Mouse (Mus musculus): ENCODE measurements around the gene Nat8f5. TPM values are rescaled to one million over a fixed set of nuclear protein-coding genes. Genes with fewer than 3 reads are reported as not detected.
"Not testable (repeated sequence)": the region's sequence is repeated elsewhere in the genome, so short reads cannot be mapped to it uniquely, and the experiment has no call there.

Gene Nat8f5
- total RNA-seq, 2 experiments from 2014 or later, result not detected

DNA sequence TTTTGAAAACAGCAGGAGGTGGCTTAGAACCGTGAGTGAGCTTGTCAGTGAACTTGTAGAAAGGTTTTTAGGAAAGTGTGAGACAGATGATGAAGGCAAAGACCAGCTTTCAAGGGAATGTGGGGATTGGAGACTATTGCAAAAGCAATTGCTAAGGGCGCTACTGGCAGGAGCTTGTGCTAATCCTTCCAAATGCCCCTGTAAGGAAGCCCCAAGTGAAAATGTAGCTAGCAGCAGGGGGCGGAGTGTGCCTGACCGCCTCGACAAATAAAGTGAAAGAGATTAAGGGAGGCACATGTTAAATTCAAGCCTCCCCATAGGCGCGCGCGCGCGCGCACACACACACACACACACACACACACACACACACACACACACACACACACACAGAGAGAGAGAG is 16.5 kb upstream of the Nat8f5 start:
- intact Hi-C loops (cut with DNase I), result loop anchor here (5.0 kb wide), 2 partner anchors 55 to 170 kb away; no protein-coding TSS in a partner anchor
- peak; percentile 13 to 37 for DNase-seq

- DNase-seq, result peak; percentile 69 to 78
- intact Hi-C loops (cut with DNase I), result loop anchor here (5.0 kb wide), 2 partner anchors 55 to 170 kb away; no protein-coding TSS in a partner anchor
Observed at GRCm38 (mm10) chr6:85836827-85837226, 16.1 kb upstream of the Nat8f5 start.

DNA sequence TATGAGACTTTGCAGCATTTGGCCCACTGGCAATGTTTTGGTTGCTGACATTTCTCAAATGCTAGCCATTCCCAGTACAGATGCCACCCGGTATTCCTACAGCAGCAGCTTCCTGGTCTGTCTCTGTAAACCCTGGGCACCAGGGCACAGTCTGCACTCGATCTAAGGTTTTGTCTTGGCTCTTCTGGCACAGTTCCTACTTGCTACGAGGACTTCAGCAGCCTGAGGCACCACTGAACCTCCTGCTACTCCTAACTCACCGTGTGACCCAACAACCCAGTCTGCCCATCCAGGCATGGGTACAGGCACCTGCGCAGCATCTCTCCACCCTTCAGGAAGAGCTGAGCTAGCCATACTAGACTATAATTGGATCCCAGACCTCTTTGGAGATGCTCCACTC is 15.3 kb upstream of the Nat8f5 start:
- not testable (repeated sequence) for DNase-seq
- intact Hi-C loops (cut with DNase I), result loop anchor here (5.0 kb wide), 2 partner anchors 56 to 171 kb away; no protein-coding TSS in a partner anchor

DNA sequence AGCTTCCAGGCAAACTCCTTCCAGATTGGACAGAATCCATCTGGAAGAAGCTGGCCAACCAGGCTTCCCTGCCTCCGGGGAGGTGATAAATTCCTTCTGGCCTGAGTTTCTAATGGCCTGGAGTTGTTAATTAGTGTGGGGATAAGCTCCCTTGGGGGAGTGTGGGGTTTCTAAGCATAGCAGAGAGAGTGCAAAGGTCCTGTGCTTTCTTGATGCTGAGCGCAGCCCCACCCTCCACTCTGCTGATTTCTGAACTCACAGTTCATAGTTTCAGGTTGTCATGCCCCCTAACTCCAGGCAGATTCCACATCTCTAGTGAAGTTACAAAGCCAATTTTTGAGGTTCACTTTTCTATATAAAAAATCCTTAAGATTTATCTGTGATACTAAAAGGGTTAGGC is 14.3 kb upstream of the Nat8f5 start:
- not testable (repeated sequence) for DNase-seq
- intact Hi-C loops (cut with DNase I), result loop anchor here (5.0 kb wide), 2 partner anchors 57 to 172 kb away; no protein-coding TSS in a partner anchor

DNA sequence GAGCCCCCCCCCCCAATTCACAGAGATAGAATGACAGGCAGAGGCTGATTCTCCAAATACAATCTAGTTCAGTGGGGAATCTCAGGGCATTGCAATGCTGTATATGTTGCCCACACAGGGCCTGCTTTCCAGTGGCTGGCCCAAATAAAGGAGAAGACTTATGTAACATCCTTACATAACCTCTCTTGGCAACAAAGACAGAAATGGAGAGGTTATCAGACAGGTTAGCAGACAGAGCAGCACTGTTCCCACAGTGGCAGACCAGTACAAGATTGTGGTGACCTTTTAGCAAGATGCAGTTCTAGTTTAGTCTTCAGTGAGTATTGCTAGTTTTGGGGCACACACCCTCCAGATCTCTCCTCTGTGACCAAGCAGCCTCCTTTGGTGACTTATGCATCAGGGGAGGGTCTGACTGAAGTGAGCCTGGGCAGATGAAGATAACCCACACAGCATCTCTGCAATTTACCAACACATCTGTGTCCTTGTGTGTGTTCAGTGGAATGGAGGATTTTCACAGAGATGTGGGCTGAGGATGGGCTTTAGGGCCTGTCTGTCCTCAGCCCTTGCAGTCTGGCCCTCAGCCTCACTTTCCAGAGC is 13.8 kb upstream of the Nat8f5 start:
- intact Hi-C loops (cut with DNase I), result loop anchor here (5.0 kb wide), 2 partner anchors 58 to 173 kb away; no protein-coding TSS in a partner anchor
- DNase-seq, result not testable (repeated sequence)

GRCm38 (mm10) chr6:85831796-85832321 is 11.1 kb upstream of the Nat8f5 start, which contains the start of gene Nat8:
Nat8 (minus strand) TSS chr6:85832082.
- intact Hi-C loops (cut with DNase I), result no loop called here
- no peak for DNase-seq

DNA sequence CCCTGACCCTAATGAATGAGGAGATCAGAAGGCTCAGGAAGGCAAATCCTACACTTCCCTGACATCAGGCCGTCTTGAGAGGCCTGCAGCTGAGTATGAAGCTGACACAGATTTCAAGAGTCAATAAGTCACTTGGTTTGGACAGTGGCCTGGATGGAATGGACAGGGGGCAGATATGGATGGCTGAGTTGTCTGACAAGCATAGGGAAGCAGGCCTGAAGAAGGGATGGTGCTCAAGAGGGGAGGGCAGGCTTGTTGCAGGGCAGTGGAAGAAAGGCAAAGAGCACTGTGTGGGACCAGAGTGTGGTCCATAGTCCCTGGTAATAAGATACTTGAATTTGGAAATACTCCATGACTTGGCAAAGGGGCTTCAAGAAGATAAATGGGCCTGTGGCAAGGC is 8.7 kb upstream of the Nat8f5 start:
- DNase-seq, result no peak
- intact Hi-C loops (cut with DNase I), result no loop called here

- intact Hi-C loops (cut with DNase I), result no loop called here
Observed at GRCm38 (mm10) chr6:85825886-85826285, 5.1 kb upstream of the Nat8f5 start.

GRCm38 (mm10) chr6:85823382-85824090 is 2.8 kb upstream of the Nat8f5 start:
- intact Hi-C loops (cut with DNase I), result no loop called here
- no peak for DNase-seq

More at GRCm38 (mm10) chr6:85825886-85826285, 5.1 kb upstream of the Nat8f5 start:
- DNase-seq, result no peak

DNA sequence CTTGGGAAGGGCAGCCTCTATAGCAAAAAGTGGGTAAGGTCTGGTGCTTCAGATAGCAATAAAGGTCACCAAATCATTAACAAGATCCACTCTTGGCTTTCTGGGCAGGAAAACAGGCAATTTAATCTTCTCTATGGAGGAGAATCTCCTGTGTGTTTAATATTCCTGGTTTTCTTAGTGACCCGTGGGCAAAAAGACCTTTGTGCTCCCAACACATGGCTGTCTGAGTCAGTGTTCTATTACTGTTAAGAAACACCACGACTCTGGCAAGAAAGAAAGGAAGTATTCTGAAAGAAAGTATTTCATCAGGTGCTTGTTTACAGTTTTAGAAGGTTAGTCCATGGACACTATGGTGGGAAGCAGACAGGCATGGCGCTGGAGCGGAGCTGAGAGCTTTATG is 1.5 kb upstream of the Nat8f5 start:
- intact Hi-C loops (cut with DNase I), result no loop called here

DNA sequence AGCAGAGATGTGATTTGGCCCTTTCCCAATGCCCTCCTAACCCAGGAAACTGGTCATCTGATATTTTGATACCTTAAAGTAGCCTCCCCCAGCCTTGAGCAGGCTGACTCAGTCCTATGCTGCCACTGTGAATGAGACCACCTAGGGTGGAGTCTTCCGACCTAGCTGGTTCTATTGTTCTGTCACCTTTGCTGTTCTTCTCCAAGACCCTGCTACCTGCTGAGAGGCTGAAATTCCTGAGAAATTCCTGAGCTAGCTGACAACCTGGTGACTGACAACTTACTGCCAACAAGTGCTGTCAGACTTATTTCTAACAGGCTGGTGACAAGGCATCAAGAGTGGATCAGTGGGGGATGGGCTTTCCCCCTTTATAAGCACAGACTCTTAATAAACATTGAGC is 2.4 kb downstream of the Nat8f5 start:
- intact Hi-C loops (cut with DNase I), result no loop called here
- DNase-seq, result no peak

More for the DNA sequence above, 1.5 kb upstream of the Nat8f5 start:
- no peak for DNase-seq

- intact Hi-C loops (cut with DNase I), result no loop called here
- no peak for DNase-seq
Observed at GRCm38 (mm10) chr6:85813339-85813738, 7.4 kb downstream of the Nat8f5 start.

DNA sequence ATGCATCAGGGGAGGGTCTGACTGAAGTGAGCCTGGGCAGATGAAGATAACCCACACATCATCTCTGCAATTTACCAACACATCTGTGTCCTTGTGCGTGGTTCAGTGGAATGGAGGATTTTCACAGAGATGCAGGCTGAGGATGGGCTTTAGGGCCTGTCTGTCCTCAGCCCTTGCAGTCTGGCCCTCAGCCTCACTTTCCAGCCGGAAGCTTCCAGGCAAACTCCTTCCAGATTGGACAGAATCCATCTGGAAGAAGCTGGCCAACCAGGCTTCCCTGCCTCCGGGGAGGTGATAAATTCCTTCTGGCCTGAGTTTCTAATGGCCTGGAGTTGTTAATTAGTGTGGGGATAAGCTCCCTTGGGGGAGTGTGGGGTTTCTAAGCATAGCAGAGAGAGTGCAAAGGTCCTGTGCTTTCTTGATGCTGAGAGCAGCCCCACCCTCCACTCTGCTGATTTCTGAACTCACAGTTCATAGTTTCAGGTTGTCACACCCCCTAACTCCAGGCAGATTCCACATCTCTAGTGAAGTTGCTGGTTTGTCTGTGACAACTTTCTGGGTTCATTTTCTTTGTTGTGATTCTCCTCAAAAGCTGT is 9.7 kb downstream of the Nat8f5 start:
- intact Hi-C loops (cut with DNase I); DNase-seq: not testable (repeated sequence)

GRCm38 (mm10) chr6:85810514-85810913 is 10.3 kb downstream of the Nat8f5 start:
- DNase-seq; intact Hi-C loops (cut with DNase I): not testable (repeated sequence)

GRCm38 (mm10) chr6:85809784-85810183 is 11.0 kb downstream of the Nat8f5 start:
- DNase-seq; intact Hi-C loops (cut with DNase I): not testable (repeated sequence)

- intact Hi-C loops (cut with DNase I), result not testable (repeated sequence)
- peak; percentile 13 to 14 for DNase-seq
Observed at GRCm38 (mm10) chr6:85803180-85803579, 17.6 kb downstream of the Nat8f5 start.

Small RNAs within 50 kb of the gene (microRNA-seq; reads per million reads assigned to microRNA genes)
- gene Mir6375, result 0 reads per million in 2 experiments

Other genes with a start within 250 kb of the Nat8f5 start
- 1 to 10 TPM; 2.4 to 2.6 TPM for gene Alms1, start 233.4 kb downstream of the Nat8f5 start, total RNA-seq (2021)
- gene Nat8f7, start 107.8 kb downstream of the Nat8f5 start, total RNA-seq (2021), result not detected
- under 1 TPM in 1 of 2 experiments, not detected in 1; 0.12 TPM for gene Nat8f3, start 55.2 kb downstream of the Nat8f5 start, total RNA-seq (2021)
- not detected for gene Nat8f6, start within 50 bp of the Nat8f5 start, total RNA-seq (2021)
- gene Nat8, start 11.1 kb upstream of the Nat8f5 start, total RNA-seq (2021), result not detected
- not detected for gene Nat8f2, start 48.2 kb upstream of the Nat8f5 start, total RNA-seq (2021)
- under 1 TPM; 0.76 to 0.79 TPM for gene Nat8f4, start 83.9 kb upstream of the Nat8f5 start, total RNA-seq (2021)
- gene Tprkb, start 90.9 kb upstream of the Nat8f5 start, total RNA-seq (2021), result 10 to 100 TPM; 10.2 TPM
- gene Nat8f1, start 94.7 kb upstream of the Nat8f5 start, total RNA-seq (2021), result 1 to 10 TPM; 1.9 to 2.5 TPM
- 10 to 100 TPM; 63.3 to 64.3 TPM for gene Dusp11, start 140.7 kb upstream of the Nat8f5 start, total RNA-seq (2021)
- gene Figla, start 195.2 kb upstream of the Nat8f5 start, total RNA-seq (2021), result not detected
- gene Add2, start 207.7 kb upstream of the Nat8f5 start, total RNA-seq (2021), result 1 to 10 TPM in 1 of 2 experiments, under 1 TPM in 1; 0.68 to 1.0 TPM